Mouse (Mus musculus) stomach, embryonic 14.5 days (tissue): ENCODE measurements around the gene Rbm19. TPM values are rescaled to one million over a fixed set of nuclear protein-coding genes. Genes with fewer than 3 reads are reported as not detected.
A peak's percentile ranks its signal among the peaks of the same experiment; 100 is the strongest.

Experiments used
- ATAC-seq: fragments of 200-750 bp; cut with Nextera tagmentation; 2 replicates; pipeline ENCODE4 v1.8.0; 2017; ENCODE audit warnings: low read depth, moderate TSS enrichment; ENCODE audit not compliant: insufficient number of reproducible peaks, insufficient read depth, low FRiP score
- H3K27ac ChIP-seq: fragments of 300-500 bp; sonication (generic); 2 replicates; pipeline ENCODE4 v1.5.1; 2014; ENCODE audit warnings: mild to moderate bottlenecking, low read length, moderate library complexity, mixed read lengths
- H3K27me3 ChIP-seq: fragments of 300-500 bp; sonication (generic); 2 replicates; pipeline ENCODE4 v1.6.1; 2014; ENCODE audit warnings: low read length, control low read depth, mixed read lengths; ENCODE audit not compliant: control insufficient read depth, insufficient read depth
- H3K36me3 ChIP-seq: fragments of 300-500 bp; sonication (generic); 2 replicates; pipeline ENCODE4 v1.6.1; 2014; ENCODE audit warnings: mild to moderate bottlenecking, control low read depth, low read length, moderate library complexity, mixed read lengths; ENCODE audit not compliant: control insufficient read depth, insufficient read depth
- H3K4me1 ChIP-seq: fragments of 300-500 bp; sonication (generic); 2 replicates; pipeline ENCODE4 v1.6.1; 2014; ENCODE audit warnings: low read length, control low read depth, mixed read lengths; ENCODE audit not compliant: control insufficient read depth, insufficient read depth
- H3K4me2 ChIP-seq: fragments of 300-500 bp; sonication (generic); replicated peaks from 2 replicates; pipeline ENCODE4 v1.6.1; 2014; ENCODE audit warnings: low read depth, low read length, control low read depth
- H3K4me3 ChIP-seq: fragments of 300-500 bp; sonication (generic); 2 replicates; pipeline ENCODE4 v1.5.1; 2014; ENCODE audit warnings: low read depth, low read length, control low read depth
- H3K9ac ChIP-seq: fragments of 300-500 bp; sonication (generic); replicated peaks from 2 replicates; pipeline ENCODE4 v1.6.1; 2014; ENCODE audit warnings: low read depth, mild to moderate bottlenecking, control low read depth, low read length, moderate library complexity, mixed read lengths
- H3K9me3 ChIP-seq: fragments of 300-500 bp; sonication (generic); 2 replicates; pipeline ENCODE4 v1.6.1; 2016; ENCODE audit warnings: low read depth, low read length, control low read depth; ENCODE audit not compliant: control insufficient read depth
- WGBS: fragments of 180-500 bp; shearing (Covaris S2); extraction: QIAGEN DNeasy Blood & Tissue Kit; methylation state at CpG from one replicate; pipeline ENCODE4 v1.1.7; 2014; 5-methylcytosine and 5-hydroxymethylcytosine counted together
- polyA plus RNA-seq: library from polyadenylated mRNA; unstranded; fragments of >200 nt; fragmentation: Nextera tagmentation; extraction: Ambion mirVana; gene quantifications from 2 replicates; pipeline ENCODE4 v1.2.1, GENCODE M21; 2014

Gene Rbm19
- polyA plus RNA-seq, 1 experiment from 2014 or later = 22.4 TPM

DNA sequence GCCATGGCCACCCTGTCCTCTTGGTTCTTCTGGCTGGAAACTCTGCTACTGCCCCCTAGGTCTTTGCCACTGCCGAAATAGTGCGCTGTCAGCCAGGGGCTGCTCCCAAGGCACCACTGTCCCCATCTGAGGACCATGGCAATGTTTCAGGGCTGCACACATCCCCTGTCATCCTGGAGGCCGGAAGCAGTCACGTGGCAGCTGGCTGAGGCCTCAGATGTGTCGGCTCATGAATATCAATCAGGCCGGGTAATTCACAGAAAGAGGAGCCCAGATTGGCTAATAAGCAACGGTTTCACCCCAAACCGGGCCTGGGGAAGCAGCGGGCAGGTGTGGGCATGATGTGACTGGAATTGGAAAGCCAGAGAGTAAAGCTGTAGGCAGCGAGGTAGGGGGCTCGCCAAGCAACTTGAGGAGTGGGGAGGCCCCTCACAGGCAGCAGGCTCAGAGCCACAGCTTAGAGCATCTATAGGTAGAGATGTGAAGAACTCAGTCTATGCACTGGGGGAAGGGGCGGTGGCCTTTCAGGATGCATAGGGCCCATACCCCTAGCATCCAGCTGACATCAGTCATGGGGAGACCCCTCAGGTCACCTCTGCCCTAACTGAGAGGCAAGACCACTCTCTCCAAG is 90.2 kb downstream of the Rbm19 start:
- ATAC-seq = no peak
- no peak overlapping the region for H3K27ac ChIP-seq
- WGBS = 59% methylated on average over 12 of the region's 12 CpGs

DNA sequence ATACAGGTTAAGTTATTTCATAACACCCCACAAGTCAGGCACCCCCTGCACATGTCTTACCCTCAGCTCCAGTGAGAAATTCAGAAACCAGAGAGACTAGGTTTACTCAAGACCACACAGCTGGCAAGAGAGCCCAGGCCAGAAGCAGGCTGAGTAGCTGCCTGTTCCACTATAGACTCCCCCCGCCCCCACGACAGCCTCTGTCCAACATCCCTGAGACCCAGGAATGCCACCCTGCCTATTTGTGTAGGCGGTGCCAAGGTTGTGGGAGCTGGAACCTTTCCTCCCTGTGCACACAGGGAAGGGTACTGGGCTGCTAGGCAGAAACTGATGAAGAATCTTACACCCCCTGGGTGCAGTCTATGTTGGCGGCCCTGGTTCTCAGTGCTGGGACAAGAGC is 91.2 kb downstream of the Rbm19 start:
- no peaks in the 10 kb centered on the region for H3K9me3 ChIP-seq
- H3K4me2 ChIP-seq = no peak overlapping the region
- no peaks in the 10 kb centered on the region for H3K4me1 ChIP-seq
- no peak for ATAC-seq
- no peak overlapping the region for H3K4me3 ChIP-seq
- H3K27me3 ChIP-seq = 0 out of 2 replicates have a peak, but pooled peaks cover 2% of the 10 kb centered on the region
- H3K9ac ChIP-seq = no peak overlapping the region
- WGBS = 70% methylated on average over 4 of the region's 4 CpGs
- H3K36me3 ChIP-seq = no peaks in the 10 kb centered on the region
- H3K27ac ChIP-seq = no peak overlapping the region

More for the DNA sequence above, 90.2 kb downstream of the Rbm19 start:
- no peak overlapping the region for H3K4me2 ChIP-seq
- H3K27me3 ChIP-seq = 0 out of 2 replicates have a peak, but pooled peaks cover 2% of the 10 kb centered on the region
- no peaks in the 10 kb centered on the region for H3K36me3 ChIP-seq
- H3K4me1 ChIP-seq = no peaks in the 10 kb centered on the region
- H3K9ac ChIP-seq = no peak overlapping the region
- no peak overlapping the region for H3K4me3 ChIP-seq
- no peaks in the 10 kb centered on the region for H3K9me3 ChIP-seq

DNA sequence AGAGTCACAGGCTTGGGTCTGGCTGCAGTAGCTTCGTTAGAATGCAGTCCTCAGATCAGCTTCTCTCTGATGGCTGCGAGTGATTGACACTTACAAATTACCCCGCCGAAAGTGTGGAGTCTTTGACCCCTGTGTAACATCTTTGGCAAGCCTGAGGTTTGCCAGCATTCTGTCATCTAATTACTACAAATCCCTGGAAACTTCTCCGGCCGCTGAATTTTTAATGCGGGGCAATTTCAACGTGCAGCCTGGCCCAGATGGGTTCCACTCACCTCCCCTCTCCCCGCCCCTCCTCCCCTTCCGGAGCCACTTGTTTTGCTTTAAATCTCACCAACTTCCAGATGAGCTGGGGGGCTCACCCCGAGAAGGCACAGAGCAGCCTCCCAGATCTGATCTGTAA is 94.4 kb downstream of the Rbm19 start:
- H3K4me2 ChIP-seq = 0 out of 2 replicates have a peak overlapping the region, but pooled peaks have one; percentile 5
- no peaks in the 10 kb centered on the region for H3K4me1 ChIP-seq
- ATAC-seq = no peak
- no peak overlapping the region for H3K4me3 ChIP-seq
- H3K27ac ChIP-seq = no peak overlapping the region
- H3K9ac ChIP-seq = no peak overlapping the region
- WGBS = 9% methylated on average over 11 of the region's 11 CpGs
- H3K9me3 ChIP-seq = no peaks in the 10 kb centered on the region
- no peaks in the 10 kb centered on the region for H3K36me3 ChIP-seq
- H3K27me3 ChIP-seq = 0 out of 2 replicates have a peak, but pooled peaks cover 2% of the 10 kb centered on the region

DNA sequence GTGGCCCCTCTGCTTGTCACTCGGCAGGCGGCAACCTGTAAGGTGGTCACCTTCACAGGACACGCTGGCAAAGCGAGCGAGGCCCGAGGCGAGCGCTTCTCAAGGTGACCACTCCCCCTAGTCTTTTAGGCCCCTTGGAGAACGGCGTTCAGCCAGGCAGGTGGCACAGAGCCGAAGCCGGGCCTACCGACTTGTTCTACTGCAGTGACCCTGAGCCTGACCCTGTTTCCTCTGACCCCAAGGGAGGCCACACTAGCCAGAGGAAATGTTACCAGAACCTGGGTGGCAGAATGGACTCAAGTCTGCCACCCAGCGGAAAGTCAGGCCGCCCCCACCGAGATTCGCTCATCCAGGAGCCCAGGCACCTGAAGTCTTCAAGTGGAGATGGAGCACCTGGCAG is 94.9 kb downstream of the Rbm19 start:
- Histone ChIP-seq H3K4me1 (no peaks in the 10 kb centered on the region), H3K27ac (no peak overlapping the region), H3K4me2 (0 out of 2 replicates have a peak overlapping the region, but pooled peaks have one; percentile 5), H3K9ac (no peak overlapping the region), H3K36me3 (no peaks in the 10 kb centered on the region), H3K27me3 (0 out of 2 replicates have a peak, but pooled peaks cover 2% of the 10 kb centered on the region), H3K9me3 (no peaks in the 10 kb centered on the region), H3K4me3 (no peak overlapping the region)
- ATAC-seq = no peak
- WGBS = 9% methylated on average over 17 of the region's 17 CpGs

DNA sequence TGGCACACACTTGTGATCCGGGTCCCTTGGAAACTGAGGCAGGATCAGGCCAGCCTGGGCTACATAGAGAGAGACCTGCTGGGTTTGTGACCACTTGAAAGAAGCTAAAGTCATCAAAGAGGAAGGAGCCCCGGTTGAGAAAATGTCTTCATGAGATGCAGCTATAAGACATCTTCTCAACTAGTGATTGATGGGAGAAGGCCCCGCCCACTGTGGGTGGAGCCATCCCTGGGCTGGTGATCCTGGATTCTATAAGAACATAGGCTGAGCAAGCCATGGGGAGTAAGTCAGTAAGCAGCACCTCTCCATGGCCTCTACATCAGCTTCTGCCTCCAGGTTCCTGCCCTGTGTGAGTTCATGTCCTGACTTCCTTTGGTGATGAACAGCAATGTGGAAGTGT is 98.2 kb downstream of the Rbm19 start:
- WGBS = 73% methylated on average over 3 of the region's 3 CpGs
- 0 out of 2 replicates have a peak, but pooled peaks cover 2% of the 10 kb centered on the region for H3K27me3 ChIP-seq
- no peak overlapping the region for H3K4me3 ChIP-seq
- H3K4me2 ChIP-seq = no peak overlapping the region
- no peak overlapping the region for H3K9ac ChIP-seq
- H3K36me3 ChIP-seq = no peaks in the 10 kb centered on the region
- no peak for ATAC-seq
- no peak overlapping the region for H3K27ac ChIP-seq
- H3K9me3 ChIP-seq = no peaks in the 10 kb centered on the region
- H3K4me1 ChIP-seq = no peaks in the 10 kb centered on the region

DNA sequence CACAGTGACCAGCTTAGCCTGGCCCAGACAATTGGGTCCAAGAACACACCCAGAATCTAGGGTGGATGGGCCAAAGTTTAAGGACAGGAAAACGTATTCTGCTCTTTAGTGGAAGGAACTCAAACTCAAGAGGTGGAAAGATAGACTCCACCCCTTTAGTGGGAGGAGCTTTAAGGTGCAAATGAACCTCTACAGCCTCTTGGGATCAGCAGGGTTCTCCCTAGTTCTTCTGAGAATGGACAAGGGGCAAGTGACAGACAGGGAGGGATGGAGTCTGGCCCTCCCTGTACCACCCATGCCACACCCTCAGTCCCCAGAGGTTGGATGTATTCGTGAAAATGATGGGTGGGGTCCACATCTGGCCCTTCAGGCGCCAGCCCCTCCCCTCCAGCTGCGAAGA is 105.0 kb downstream of the Rbm19 start:
- Histone ChIP-seq H3K27me3 (no peaks in the 10 kb centered on the region), H3K4me2 (no peak overlapping the region), H3K4me3 (no peak overlapping the region), H3K9me3 (no peaks in the 10 kb centered on the region), H3K9ac (no peak overlapping the region), H3K27ac (no peak overlapping the region), H3K36me3 (no peaks in the 10 kb centered on the region), H3K4me1 (0 out of 2 replicates have a peak, but pooled peaks cover 2% of the 10 kb centered on the region)
- 10% methylated on average over 4 of the region's 4 CpGs for WGBS
- ATAC-seq = no peak

DNA sequence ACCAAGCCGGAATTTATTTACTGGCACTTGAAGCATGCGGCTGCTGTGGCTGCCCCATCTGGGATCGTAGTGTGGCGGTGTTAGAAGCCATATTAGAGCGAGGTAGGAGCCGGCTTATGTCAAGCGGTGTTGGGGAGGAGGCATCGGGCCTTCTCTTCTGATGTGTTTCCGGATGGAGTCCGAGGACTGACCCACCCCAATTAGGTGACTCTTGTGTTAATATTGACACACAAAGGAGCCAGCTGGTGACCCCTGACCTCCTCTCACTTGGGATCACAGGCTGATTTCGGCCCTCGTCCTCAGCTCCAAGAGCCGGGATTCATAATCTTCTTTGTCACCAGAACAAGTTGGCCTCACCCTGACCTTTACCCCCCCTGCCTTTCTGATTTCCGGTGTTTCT is 109.1 kb downstream of the Rbm19 start:
- H3K4me2 ChIP-seq = no peak overlapping the region
- ATAC-seq = no peak
- H3K27me3 ChIP-seq = no peaks in the 10 kb centered on the region
- H3K4me1 ChIP-seq = 0 out of 2 replicates have a peak, but pooled peaks cover 2% of the 10 kb centered on the region
- H3K36me3 ChIP-seq = no peaks in the 10 kb centered on the region
- H3K9ac ChIP-seq = no peak overlapping the region
- no peak overlapping the region for H3K27ac ChIP-seq
- H3K9me3 ChIP-seq = no peaks in the 10 kb centered on the region
- no peak overlapping the region for H3K4me3 ChIP-seq
- WGBS = 38% methylated on average over 14 of the region's 14 CpGs

GRCm38 (mm10) chr5:120228613-120229409 is 112.5 kb downstream of the Rbm19 start:
- Histone ChIP-seq H3K9me3 (no peaks in the 10 kb centered on the region), H3K4me2 (0 out of 2 replicates have a peak overlapping the region, but pooled peaks have one; percentile 14), H3K4me3 (no peak overlapping the region), H3K27me3 (no peaks in the 10 kb centered on the region), H3K9ac (no peak overlapping the region), H3K4me1 (0 out of 2 replicates have a peak, but pooled peaks cover 2% of the 10 kb centered on the region), H3K36me3 (no peaks in the 10 kb centered on the region), H3K27ac (peak overlapping the region; percentile 63; the same call in 1 of the 2 replicates)
- 25% methylated on average over 20 of the region's 20 CpGs for WGBS
- peak; percentile 86 for ATAC-seq
